Mouse (Mus musculus) kidney, postnatal 0 days (tissue): Measurements from ENCODE around the gene Pp2d1. TPM values are rescaled to one million over a fixed set of nuclear protein-coding genes. Genes with fewer than 3 reads are reported as not detected.
A peak's percentile ranks its signal among the peaks of the same experiment; 100 is the strongest.
"Not testable (repeated sequence)": the region's sequence is repeated elsewhere in the genome, so short reads cannot be mapped to it uniquely, and the experiment has no call there.

Experiments
- ATAC-seq: fragments of 200-750 bp; cut with Nextera tagmentation; replicated peaks from 2 replicates; pipeline ENCODE4 v1.8.0; 2017; ENCODE audit warnings: low read depth, moderate number of reproducible peaks, moderate TSS enrichment, moderate library complexity; ENCODE audit not compliant: low FRiP score
- DNase-seq: peaks from one replicate; pipeline ENCODE4 v3.0.0-alpha.2; 2016; ENCODE audit warnings: low spot score
- H3K27ac ChIP-seq: fragments of 300-500 bp; sonication (generic); 2 replicates; pipeline ENCODE4 v1.5.1; 2014; ENCODE audit warnings: mild to moderate bottlenecking
- H3K27me3 ChIP-seq: fragments of 300-500 bp; sonication (generic); 2 replicates; pipeline ENCODE4 v1.6.1; 2014; ENCODE audit warnings: low read length, mixed read lengths; ENCODE audit not compliant: insufficient read depth
- H3K36me3 ChIP-seq: fragments of 300-500 bp; sonication (generic); 2 replicates; pipeline ENCODE4 v1.6.1; 2014; ENCODE audit warnings: low read length, mixed read lengths; ENCODE audit not compliant: insufficient read depth
- H3K4me1 ChIP-seq: fragments of 300-500 bp; sonication (generic); replicated peaks from 2 replicates; pipeline ENCODE4 v1.6.1; 2014; ENCODE audit warnings: antibody characterized with exemption, low read length, mixed read lengths; ENCODE audit not compliant: insufficient read depth
- H3K4me2 ChIP-seq: fragments of 300-500 bp; sonication (generic); 2 replicates; pipeline ENCODE4 v1.6.1; 2014; ENCODE audit warnings: mild to moderate bottlenecking, low read length, moderate library complexity, mixed read lengths
- H3K4me3 ChIP-seq: fragments of 300-500 bp; sonication (generic); replicated peaks from 2 replicates; pipeline ENCODE4 v1.5.1; 2014; ENCODE audit warnings: low read depth, low read length
- H3K9ac ChIP-seq: fragments of 300-500 bp; sonication (generic); 2 replicates; pipeline ENCODE4 v1.6.1; 2014; ENCODE audit warnings: low read depth, low read length
- H3K9me3 ChIP-seq: fragments of 300-500 bp; sonication (generic); replicated peaks from 2 replicates; pipeline ENCODE4 v1.6.1; 2016; ENCODE audit warnings: low read length, inconsistent platforms, mixed read lengths
- CTCF ChIP-seq: IDR thresholded peaks from 2 replicates; pipeline ENCODE4 v1.5.1; 2016; ENCODE audit warnings: antibody characterized with exemption, low read depth, mild to moderate bottlenecking, moderate library complexity
- WGBS: fragments of 180-500 bp; shearing (Covaris S2); extraction: QIAGEN DNeasy Blood & Tissue Kit; methylation state at CpG from one replicate; pipeline ENCODE4 v1.1.7; 2014; 5-methylcytosine and 5-hydroxymethylcytosine counted together
- polyA plus RNA-seq: library from polyadenylated mRNA; unstranded; fragments of >200 nt; fragmentation: Nextera tagmentation; extraction: Ambion mirVana; gene quantifications from 2 replicates; pipeline ENCODE4 v1.2.1, GENCODE M21; 2015

Pp2d1 gene
- polyA plus RNA-seq, 1 experiment from 2014 or later, result 0.22 TPM

DNA sequence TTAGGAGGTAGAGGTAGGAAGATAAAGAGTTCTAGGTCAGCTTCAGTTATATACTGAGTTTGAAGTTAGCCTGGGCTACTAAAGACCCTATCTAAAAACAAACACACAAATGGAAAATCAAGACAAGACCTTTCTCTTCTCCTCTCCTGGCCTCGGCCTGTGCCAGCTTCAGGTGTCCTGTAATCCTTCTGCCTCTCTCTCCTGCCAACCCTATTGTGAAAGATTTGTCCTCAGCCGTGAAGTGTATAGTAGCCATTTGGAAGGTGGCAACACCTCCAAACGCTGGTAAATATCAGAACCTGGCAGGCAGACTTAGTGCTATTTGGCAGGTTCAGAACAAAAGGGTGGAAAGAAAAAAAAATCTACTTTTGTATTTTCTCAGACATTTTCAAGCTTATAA, 41.0 kb upstream of the Pp2d1 start:
- 80% methylated on average over 3 of the region's 3 CpGs for WGBS

DNA sequence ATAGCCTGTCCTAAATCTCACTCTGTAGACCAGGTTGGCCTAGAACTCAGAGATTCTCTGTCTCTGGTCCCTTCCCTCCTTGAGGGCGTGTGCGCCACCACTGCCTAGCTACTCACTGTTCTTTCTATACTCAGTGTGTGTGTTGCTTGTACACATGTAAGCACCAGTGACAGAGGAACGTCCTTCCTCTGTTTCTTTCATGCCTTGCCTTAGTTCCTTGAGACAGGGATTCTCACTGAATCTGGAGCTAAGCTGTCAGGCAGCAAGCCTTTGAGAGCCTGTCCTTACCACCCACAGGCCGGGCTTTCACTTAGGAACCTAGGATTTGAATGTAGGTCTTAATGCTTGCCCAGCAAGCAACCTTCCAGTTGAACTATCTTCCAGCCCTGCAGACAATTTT, 40.4 kb upstream of the Pp2d1 start:
- DNase-seq, result no peak
- H3K27ac ChIP-seq, result no peak overlapping the region
- H3K4me1 ChIP-seq, result 0 out of 2 replicates have a peak, but pooled peaks cover 3% of the 10 kb centered on the region
- ATAC-seq, result no peak
- H3K27me3 ChIP-seq, result no peaks in the 10 kb centered on the region
- TF ChIP-seq CTCF, result no peak
- 78% methylated on average over 4 of the region's 4 CpGs for WGBS
- no peak overlapping the region for H3K9ac ChIP-seq
- no peak overlapping the region for H3K4me3 ChIP-seq
- H3K36me3 ChIP-seq, result no peaks in the 10 kb centered on the region
- no peak overlapping the region for H3K4me2 ChIP-seq
- H3K9me3 ChIP-seq, result no peaks in the 10 kb centered on the region

More for the DNA sequence above, 41.0 kb upstream of the Pp2d1 start:
- Histone ChIP-seq H3K9me3 (no peaks in the 10 kb centered on the region), H3K36me3 (no peaks in the 10 kb centered on the region), H3K9ac (no peak overlapping the region), H3K4me2 (no peak overlapping the region), H3K27me3 (no peaks in the 10 kb centered on the region), H3K4me3 (no peak overlapping the region), H3K27ac (no peak overlapping the region), H3K4me1 (0 out of 2 replicates have a peak, but pooled peaks cover 3% of the 10 kb centered on the region)
- TF ChIP-seq CTCF, result no peak
- DNase-seq, result no peak
- ATAC-seq, result no peak

- Histone ChIP-seq H3K4me1 (0 out of 2 replicates have a peak, but pooled peaks cover 3% of the 10 kb centered on the region), H3K4me3 (no peak overlapping the region), H3K36me3 (no peaks in the 10 kb centered on the region), H3K9me3 (no peaks in the 10 kb centered on the region), H3K9ac (no peak overlapping the region), H3K27ac (no peak overlapping the region), H3K4me2 (no peak overlapping the region), H3K27me3 (no peaks in the 10 kb centered on the region)
- no peak for DNase-seq
- ATAC-seq, result peak; percentile 65; the same call in 1 of the 2 replicates
- 45% methylated on average over 9 of the region's 9 CpGs for WGBS
- no peak for TF ChIP-seq CTCF
Observed at GRCm38 (mm10) chr17:53578776-53579175, 39.5 kb upstream of the Pp2d1 start.

- no peak for TF ChIP-seq CTCF
- no peaks in the 10 kb centered on the region for H3K27me3 ChIP-seq
- no peaks in the 10 kb centered on the region for H3K9me3 ChIP-seq
- H3K27ac ChIP-seq, result no peak overlapping the region
- H3K4me1 ChIP-seq, result 0 out of 2 replicates have a peak, but pooled peaks cover 3% of the 10 kb centered on the region
- H3K36me3 ChIP-seq, result no peaks in the 10 kb centered on the region
- ATAC-seq (no peak), DNase-seq (no peak)
- H3K9ac ChIP-seq, result no peak overlapping the region
- 75% methylated on average over 6 of the region's 6 CpGs for WGBS
- H3K4me2 ChIP-seq, result no peak overlapping the region
- H3K4me3 ChIP-seq, result no peak overlapping the region
Observed at GRCm38 (mm10) chr17:53578249-53578648, 39.0 kb upstream of the Pp2d1 start.

- H3K9ac ChIP-seq, result no peak overlapping the region
- H3K4me2 ChIP-seq, result no peak overlapping the region
- no peaks in the 10 kb centered on the region for H3K27me3 ChIP-seq
- no peak overlapping the region for H3K27ac ChIP-seq
- H3K9me3 ChIP-seq, result no peaks in the 10 kb centered on the region
- DNase-seq, result no peak
- no peak overlapping the region for H3K4me3 ChIP-seq
- no peak for ATAC-seq
- no peaks in the 10 kb centered on the region for H3K36me3 ChIP-seq
- 60% methylated on average over 5 of the region's 5 CpGs for WGBS
- TF ChIP-seq CTCF, result no peak
- H3K4me1 ChIP-seq, result 0 out of 2 replicates have a peak, but pooled peaks cover 3% of the 10 kb centered on the region
Observed at GRCm38 (mm10) chr17:53577754-53578153, 38.5 kb upstream of the Pp2d1 start.

DNA sequence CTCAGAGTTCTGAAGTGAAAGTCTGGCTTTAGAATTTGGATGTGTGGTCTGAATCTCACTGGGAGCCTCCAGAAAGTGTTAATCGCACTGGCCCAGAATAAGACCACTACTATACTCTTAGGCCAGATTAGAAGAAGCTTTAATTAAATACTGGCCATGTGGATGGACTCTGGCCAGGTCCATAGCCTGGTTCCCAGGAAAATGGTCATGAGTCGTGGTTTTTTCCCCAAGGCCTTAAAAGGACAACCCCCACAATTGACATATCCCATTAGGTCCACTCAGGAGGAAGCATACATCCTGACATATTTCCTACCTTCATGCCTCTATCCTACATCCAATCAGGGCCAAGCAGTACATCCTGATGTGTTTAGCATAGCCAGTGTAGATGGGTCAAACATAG, 37.9 kb upstream of the Pp2d1 start:
- no peak for ATAC-seq
- TF ChIP-seq CTCF, result no peak
- H3K27me3 ChIP-seq, result no peaks in the 10 kb centered on the region
- H3K4me3 ChIP-seq, result no peak overlapping the region
- H3K4me1 ChIP-seq, result 0 out of 2 replicates have a peak, but pooled peaks cover 3% of the 10 kb centered on the region
- H3K9ac ChIP-seq, result no peak overlapping the region
- no peaks in the 10 kb centered on the region for H3K36me3 ChIP-seq
- WGBS, result 72% methylated on average over 2 of the region's 2 CpGs
- no peaks in the 10 kb centered on the region for H3K9me3 ChIP-seq
- no peak for DNase-seq
- no peak overlapping the region for H3K27ac ChIP-seq
- H3K4me2 ChIP-seq, result no peak overlapping the region

DNA sequence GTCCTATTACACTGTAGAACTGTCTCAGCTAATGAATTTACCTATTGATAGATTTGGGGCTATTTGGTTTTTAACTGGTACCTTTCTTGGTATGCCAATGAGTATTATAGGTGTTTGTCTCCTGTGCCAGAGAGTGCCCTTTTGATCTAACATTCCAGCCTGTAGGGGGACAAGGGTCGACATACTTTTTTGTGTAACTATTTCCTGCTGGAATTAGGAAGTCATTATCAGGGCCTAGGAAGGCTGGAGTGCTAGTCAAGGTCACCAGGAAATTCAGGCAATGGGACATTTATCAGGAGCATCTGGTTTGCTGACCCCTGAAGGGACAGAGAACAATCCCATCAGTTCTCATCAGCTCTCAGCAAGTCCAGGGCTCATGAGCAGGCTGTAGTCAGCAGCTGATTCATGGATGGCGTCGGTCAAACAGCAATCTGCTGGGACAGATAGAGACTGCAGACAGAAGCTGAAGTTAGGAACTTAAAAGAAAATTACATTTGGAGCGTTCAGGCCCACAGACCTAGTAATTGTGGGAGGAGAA, 33.8 kb upstream of the Pp2d1 start:
- 49% methylated on average over 4 of the region's 4 CpGs for WGBS
- peak; percentile 40 for DNase-seq
- H3K9ac ChIP-seq, result no peak overlapping the region

DNA sequence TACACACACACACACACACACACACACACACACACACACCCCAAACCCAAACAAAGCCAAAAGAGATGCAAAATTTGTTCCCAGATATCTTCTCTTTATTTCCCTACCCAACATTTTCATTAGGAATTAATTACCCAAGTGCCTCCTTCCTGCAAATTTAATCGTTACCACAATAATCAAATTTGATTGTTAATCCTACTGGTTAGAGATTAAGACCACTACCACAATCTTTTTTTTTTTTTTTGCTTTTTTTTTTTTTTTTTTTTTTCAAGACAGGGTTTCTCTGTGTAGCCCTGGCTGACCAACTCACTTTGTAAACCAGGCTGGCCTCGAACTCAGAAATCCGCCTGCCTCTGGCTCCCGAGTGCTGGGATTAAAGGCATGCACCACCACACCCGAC, 31.7 kb upstream of the Pp2d1 start:
- not testable (repeated sequence) for H3K27ac ChIP-seq, H3K9ac ChIP-seq, H3K4me2 ChIP-seq, H3K4me1 ChIP-seq, ATAC-seq, H3K36me3 ChIP-seq, DNase-seq, H3K4me3 ChIP-seq, H3K9me3 ChIP-seq, H3K27me3 ChIP-seq
- WGBS, result 93% methylated on average over 5 of the region's 5 CpGs

More for the DNA sequence above, 33.8 kb upstream of the Pp2d1 start:
- H3K4me2 ChIP-seq, result no peak overlapping the region
- no peak for ATAC-seq
- no peaks in the 10 kb centered on the region for H3K36me3 ChIP-seq
- no peaks in the 10 kb centered on the region for H3K27me3 ChIP-seq
- H3K27ac ChIP-seq, result peak overlapping the region; percentile 36; the same call in 1 of the 2 replicates
- no peaks in the 10 kb centered on the region for H3K9me3 ChIP-seq
- peak; percentile 57 for TF ChIP-seq CTCF
- peaks cover 8% of the 10 kb centered on the region; the same call in 1 of the 2 replicates for H3K4me1 ChIP-seq
- no peak overlapping the region for H3K4me3 ChIP-seq
